Mouse (Mus musculus): Measurements from ENCODE around the gene Ucn. TPM values are rescaled to one million over a fixed set of nuclear protein-coding genes. Genes with fewer than 3 reads are reported as not detected.

Ucn gene
- total RNA-seq, 2 experiments from 2014 or later: not detected

- peak; percentile 20 for DNase-seq (ENCODE audit: low spot score)
- intact Hi-C loops (cut with DNase I): no loop called here
These were observed 22.3 kb downstream of the Ucn start, which contains the start of gene Trim54 for GRCm38 (mm10) chr5:31116354-31116753. Gene Trim54, plus strand, starts transcription at chr5:31116712.

GRCm38 (mm10) chr5:31110781-31111180 is 27.8 kb downstream of the Ucn start:
- intact Hi-C loops (cut with DNase I): loop anchor here (2.0 kb wide), 1 partner anchor 56 kb away; the partner anchor contains the start of gene Cad
- no peak for DNase-seq (ENCODE audit: low spot score)

DNA sequence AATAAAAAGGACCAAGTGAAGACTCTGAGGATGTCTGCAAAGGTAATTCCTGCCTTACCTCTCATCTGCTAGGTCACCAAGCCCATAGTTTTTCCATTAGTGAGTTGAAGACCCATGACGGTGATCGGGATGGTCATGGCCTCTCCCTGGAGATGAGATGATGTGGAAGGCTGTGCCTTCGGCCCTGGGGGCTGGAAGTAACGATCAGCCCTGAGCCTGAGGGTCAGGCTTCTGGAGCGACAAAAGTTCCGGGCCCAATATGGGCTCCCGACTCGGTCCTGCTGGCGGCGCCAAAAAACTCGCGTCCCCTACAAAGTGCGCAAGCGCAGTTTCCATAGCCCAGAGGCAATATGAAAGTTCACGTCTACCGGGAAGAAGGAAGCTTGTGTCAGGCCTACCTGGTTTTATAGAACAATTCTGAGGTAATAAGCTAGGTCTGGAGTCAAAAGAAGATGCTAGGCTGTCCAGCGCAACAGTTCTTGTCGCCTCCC is 30.6 kb downstream of the Ucn start, which contains the start of gene Slc30a3:
Gene Slc30a3 (minus strand): TSS at position 238 of the 491 bp plus-strand sequence.
- DNase-seq (ENCODE audit: low spot score): no peak
- intact Hi-C loops (cut with DNase I): no loop called here

DNA sequence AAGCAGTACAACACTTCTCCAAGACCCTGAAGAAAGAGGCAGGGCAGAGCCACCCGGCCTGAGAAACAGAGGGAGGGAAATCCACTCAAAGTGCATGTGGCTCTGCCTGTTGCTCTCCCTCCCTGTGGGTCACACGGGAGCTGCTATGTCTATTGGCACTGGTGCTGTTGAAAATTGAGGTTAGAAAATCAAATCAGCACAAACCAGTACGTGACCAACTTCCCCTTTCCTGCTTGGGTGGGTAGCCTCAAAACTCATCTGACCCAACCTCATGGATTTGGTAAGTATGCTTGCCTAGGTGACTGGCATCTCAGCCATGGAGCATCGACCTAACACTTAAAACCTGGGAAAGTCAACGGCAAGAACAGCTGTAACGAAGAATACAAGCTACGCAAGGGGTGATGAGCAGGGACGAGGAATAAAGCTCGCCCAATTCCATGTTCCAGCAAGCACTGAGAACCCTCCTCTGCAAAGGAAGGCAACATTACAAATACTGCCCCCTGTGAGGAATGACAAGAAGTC is 32.8 kb downstream of the Ucn start, which contains the start of gene Dnajc5g:
Gene Dnajc5g (plus strand): TSS at position 472 of the 522 bp plus-strand sequence.
- no peak for DNase-seq (ENCODE audit: low spot score)
- intact Hi-C loops (cut with DNase I): no loop called here

- intact Hi-C loops (cut with DNase I): no loop called here
- DNase-seq (ENCODE audit: low spot score): no peak
These were observed 42.7 kb downstream of the Ucn start for GRCm38 (mm10) chr5:31095711-31096480.

DNA sequence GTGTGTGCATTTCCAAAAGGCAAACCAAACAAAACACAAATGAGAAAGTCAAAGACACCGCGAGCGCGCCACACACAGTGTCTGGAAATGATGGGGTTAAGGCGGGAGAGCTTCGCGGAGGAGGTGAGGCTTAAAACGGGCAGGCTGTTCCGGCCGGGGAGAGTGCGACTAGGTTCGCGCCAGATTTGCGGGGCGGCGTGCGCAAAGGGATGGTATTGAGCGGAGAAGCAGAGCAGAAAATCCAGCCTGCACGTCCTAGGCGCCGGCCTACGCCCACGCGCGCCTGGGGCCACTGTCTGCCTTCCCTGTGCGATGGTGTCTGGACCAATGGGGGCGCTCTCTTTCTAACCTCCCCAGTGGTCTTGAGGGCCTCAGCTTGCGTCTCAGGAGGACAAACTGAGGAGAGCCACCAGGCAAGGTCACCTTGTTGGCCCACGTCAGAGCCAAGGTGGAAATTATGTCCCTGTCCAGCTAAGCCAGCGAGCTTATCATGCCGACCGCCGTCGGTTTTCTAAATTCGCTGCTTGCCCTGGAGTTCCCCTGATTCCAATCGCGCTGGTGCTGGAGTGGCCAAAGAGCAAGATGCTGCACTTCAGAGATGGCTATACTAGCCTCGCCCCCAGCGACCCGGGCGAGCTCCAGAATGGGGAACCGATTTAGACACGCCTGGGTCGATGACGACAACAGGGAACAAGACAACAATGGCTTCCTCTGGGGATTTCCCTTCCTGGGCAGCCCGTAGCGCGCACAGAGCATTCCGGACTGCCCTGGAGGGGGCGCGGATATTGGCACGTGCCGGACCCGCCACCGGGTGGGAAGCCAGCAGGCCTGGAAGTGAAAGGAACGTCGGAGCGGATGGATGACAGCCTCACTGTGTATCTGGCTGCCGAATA is 43.6 kb downstream of the Ucn start:
- peak; percentile 49 for DNase-seq (ENCODE audit: low spot score)
- intact Hi-C loops (cut with DNase I): no loop called here

GRCm38 (mm10) chr5:31094100-31094798 is 44.4 kb downstream of the Ucn start:
- intact Hi-C loops (cut with DNase I): no loop called here
- no peak for DNase-seq (ENCODE audit: low spot score)

DNA sequence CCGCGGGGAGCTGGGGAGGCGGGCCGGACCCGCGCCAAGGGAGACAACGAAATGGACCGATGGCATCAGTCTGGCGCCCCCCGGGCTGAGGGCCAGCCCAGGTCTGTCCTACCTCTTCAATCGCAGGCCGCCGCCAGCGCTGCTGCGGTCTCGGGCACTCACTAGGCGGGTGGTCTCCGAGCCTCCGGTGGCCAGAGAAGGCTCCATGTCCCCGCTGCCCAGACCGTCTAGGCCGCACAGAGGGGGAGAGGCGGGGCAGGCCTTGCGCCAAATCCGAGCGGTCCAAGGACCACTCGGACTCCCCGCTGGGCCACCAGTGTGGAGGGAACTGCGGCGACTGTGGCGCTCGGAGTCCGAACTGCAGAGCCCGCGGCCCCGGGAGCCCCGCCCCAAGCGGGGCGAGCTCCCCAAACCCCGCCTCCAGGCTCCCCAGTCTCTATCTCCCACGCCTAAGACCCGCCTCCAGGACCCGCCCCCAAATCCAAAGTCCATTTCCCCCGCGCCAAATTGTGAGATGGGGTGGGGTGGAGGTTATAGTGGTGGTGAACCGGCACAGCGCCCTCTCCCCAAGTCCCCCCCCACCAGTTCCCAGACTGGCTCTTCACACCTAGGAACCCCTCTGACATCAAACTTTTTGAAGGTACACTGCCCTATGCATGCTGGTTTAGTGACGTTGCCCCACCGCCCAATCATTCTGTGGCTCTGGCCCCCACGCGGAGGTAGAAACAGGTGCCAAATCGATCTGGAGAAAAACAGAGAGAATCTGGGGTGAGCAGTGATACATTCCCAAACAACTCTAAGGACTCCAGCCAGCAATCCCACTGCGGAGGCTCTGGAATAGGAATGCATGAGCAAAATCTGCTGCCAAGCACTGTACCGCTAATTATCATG is 45.2 kb downstream of the Ucn start:
- intact Hi-C loops (cut with DNase I): no loop called here
- no peak for DNase-seq (ENCODE audit: low spot score)

GRCm38 (mm10) chr5:31092231-31092975 is 46.2 kb downstream of the Ucn start:
- intact Hi-C loops (cut with DNase I): no loop called here
- DNase-seq (ENCODE audit: low spot score): no peak

Other genes starting within 250 kb of the Ucn start
- gene Ost4, start 231.0 kb downstream of the Ucn start, total RNA-seq (2021): 100 to 1,000 TPM; 142 to 150 TPM
- 10 to 100 TPM; 27.6 to 29.7 TPM for gene Emilin1, start 225.4 kb downstream of the Ucn start, total RNA-seq (2021)
- 10 to 100 TPM; 21.1 to 22.6 TPM for gene Khk, start 217.4 kb downstream of the Ucn start, total RNA-seq (2021)
- gene Cgref1, start 193.2 kb downstream of the Ucn start, total RNA-seq (2021): under 1 TPM; 0.39 to 0.53 TPM
- 10 to 100 TPM; 79.3 to 82.9 TPM for gene Preb, start 178.5 kb downstream of the Ucn start, total RNA-seq (2021)
- gene Tcf23, start 170.2 kb downstream of the Ucn start, total RNA-seq (2021): under 1 TPM; 0.45 to 0.75 TPM
- 10 to 100 TPM; 44.1 to 47.0 TPM for gene Atraid, start 90.5 kb downstream of the Ucn start, total RNA-seq (2021)
- gene Slc5a6, start 89.9 kb downstream of the Ucn start, total RNA-seq (2021): 10 to 100 TPM in 1 of 2 experiments, 1 to 10 TPM in 1; 9.9 to 10.5 TPM
- 10 to 100 TPM; 14.4 to 15.5 TPM for gene Cad, start 84.0 kb downstream of the Ucn start, total RNA-seq (2021)
- gene Dnajc5g, start 32.5 kb downstream of the Ucn start, total RNA-seq (2021): not detected
- not detected for gene Slc30a3, start 30.6 kb downstream of the Ucn start, total RNA-seq (2021)
- gene Trim54, start 22.1 kb downstream of the Ucn start, total RNA-seq (2021): 100 to 1,000 TPM; 183 to 212 TPM
- gene Mpv17, start 15.4 kb upstream of the Ucn start, total RNA-seq (2021): 10 to 100 TPM; 55.1 to 55.5 TPM
- gene Gm29609, start 41.1 kb upstream of the Ucn start, total RNA-seq (2021): under 1 TPM; 0.23 to 0.28 TPM
- gene Gtf3c2, start 41.3 kb upstream of the Ucn start, total RNA-seq (2021): 10 to 100 TPM; 32.0 to 35.8 TPM
- 10 to 100 TPM; 61.3 to 62.5 TPM for gene Snx17, start 54.4 kb upstream of the Ucn start, total RNA-seq (2021)
- 10 to 100 TPM; 51.6 to 55.5 TPM for gene Eif2b4, start 54.6 kb upstream of the Ucn start, total RNA-seq (2021)
- gene Zfp513, start 63.5 kb upstream of the Ucn start, total RNA-seq (2021): 1 to 10 TPM; 7.3 to 8.1 TPM
- 10 to 100 TPM; 58.5 to 61.7 TPM for gene Ppm1g, start 81.9 kb upstream of the Ucn start, total RNA-seq (2021)
- 10 to 100 TPM; 74.3 to 80.5 TPM for gene Nrbp1, start 102.0 kb upstream of the Ucn start, total RNA-seq (2021)
- not detected for gene Gm9970, start 102.4 kb upstream of the Ucn start, total RNA-seq (2021)
- 1 to 10 TPM; 1.3 to 1.7 TPM for gene Krtcap3, start 112.9 kb upstream of the Ucn start, total RNA-seq (2021)
- gene Ift172, start 152.3 kb upstream of the Ucn start, total RNA-seq (2021): 10 to 100 TPM; 39.7 to 41.8 TPM
- 1 to 10 TPM; 3.6 to 4.1 TPM for gene Fndc4, start 157.3 kb upstream of the Ucn start, total RNA-seq (2021)
- gene Gckr, start 158.6 kb upstream of the Ucn start, total RNA-seq (2021): not detected